In the genomic region with DNA sequence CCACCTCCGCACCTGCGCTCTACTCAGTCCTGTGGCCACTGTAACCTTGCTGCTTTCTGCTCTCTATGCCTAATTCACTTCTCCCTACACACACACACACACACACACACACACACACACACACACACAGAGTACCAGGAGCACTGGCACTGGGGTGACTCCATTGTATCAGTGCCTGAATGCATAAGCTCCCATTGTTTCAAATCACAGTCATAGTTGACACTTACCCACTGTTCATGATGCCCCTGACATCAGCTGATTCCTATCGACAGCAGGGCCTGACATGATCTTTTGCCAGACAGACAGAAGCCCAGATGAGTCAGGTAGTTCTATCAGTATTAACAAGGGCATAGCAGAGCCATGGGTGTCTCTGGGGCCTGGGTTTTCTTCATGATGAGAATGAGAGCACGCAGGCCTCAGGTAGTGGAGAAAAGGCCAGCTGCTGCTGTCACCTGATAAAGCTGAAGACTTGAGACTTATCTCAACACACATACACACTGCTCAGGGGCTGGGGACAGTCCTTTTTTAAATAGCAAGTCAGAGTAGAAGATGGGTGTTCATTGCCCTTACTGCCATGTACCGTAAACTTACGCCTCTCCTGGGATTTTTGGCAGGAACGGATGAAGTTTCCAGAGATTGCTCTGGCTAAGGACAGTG, we compare ENCODE assay signal across 13 mouse cellular contexts. TPM values are rescaled to one million over a fixed set of nuclear protein-coding genes. Genes with fewer than 3 reads are reported as not detected.
DNase-seq lines count a peak whose midpoint lies in the region; ATAC-seq lines count a peak whose summit lies in the region.
"Had no signal": no experiment of that assay in that cellular context is flagged by ENCODE, and none has a peak within 500 bp of the region (broad histone marks: within the 10 kb centered on the region; RNA-seq: fewer than 3 reads in every experiment).

No protein-coding gene starts in this region.

- no peaks in the 10 kb centered on the region for H3K9me3 ChIP-seq in hindbrain, embryonic 12.5 days (replicated peaks)
- no peaks in the 10 kb centered on the region for H3K9me3 ChIP-seq in hindbrain, embryonic 16.5 days (ENCODE audit: control insufficient read depth, low read length)
- H3K9me3 ChIP-seq in neural tube, embryonic 13.5 days, result no peaks in the 10 kb centered on the region

- no peak overlapping the region for H3K4me2 ChIP-seq in hindbrain, embryonic 12.5 days (replicated peaks)
- no peak overlapping the region for H3K4me2 ChIP-seq in hindbrain, embryonic 16.5 days (ENCODE audit: low read length)
- H3K4me2 ChIP-seq in neural tube, embryonic 13.5 days, result no peak overlapping the region
- H3K4me2 ChIP-seq: lung, embryonic 14.5 days had no signal

- no peak overlapping the region for H3K27ac ChIP-seq in hindbrain, embryonic 12.5 days
- H3K27ac ChIP-seq in hindbrain, embryonic 16.5 days (ENCODE audit: low read depth, low read length), result no peak overlapping the region
- no peak overlapping the region for H3K27ac ChIP-seq in neural tube, embryonic 13.5 days (replicated peaks)

- no peak for ATAC-seq in hindbrain, embryonic 12.5 days (ENCODE audit: low FRiP score)
- ATAC-seq in hindbrain, embryonic 16.5 days, result no peak
- no peak for ATAC-seq in neural tube, embryonic 13.5 days (ENCODE audit: low read depth)
- ATAC-seq: CD4-positive, CD25-positive, alpha-beta regulatory T cell, adult 4 months had no signal

- no peaks in the 10 kb centered on the region for H3K4me1 ChIP-seq in hindbrain, embryonic 12.5 days
- no peaks in the 10 kb centered on the region for H3K4me1 ChIP-seq in hindbrain, embryonic 16.5 days (ENCODE audit: control insufficient read depth, insufficient read depth, low read depth, low read length)
- peaks cover 6% of the 10 kb centered on the region for H3K4me1 ChIP-seq in neural tube, embryonic 13.5 days (replicated peaks)

- no peak for DNase-seq in neural tube, embryonic 10.5 days (ENCODE audit: extremely low spot score, low spot score)
- DNase-seq in liver, result peak; percentile 84
- no peak for DNase-seq in urinary bladder, postnatal 36 days (ENCODE audit: low spot score in 2 of 2)
- DNase-seq in testis, postnatal 10 days (ENCODE audit: low spot score), result no peak
- DNase-seq: gastrocnemius, postnatal 10 days; heart, postnatal 10 days; kidney, adult 2 months; lung, embryonic 14.5 days had no signal

- no peak overlapping the region for H3K4me3 ChIP-seq in hindbrain, embryonic 12.5 days
- no peak overlapping the region for H3K4me3 ChIP-seq in hindbrain, embryonic 16.5 days (ENCODE audit: low read length)
- no peak overlapping the region for H3K4me3 ChIP-seq in neural tube, embryonic 13.5 days

- H3K9ac ChIP-seq in hindbrain, embryonic 12.5 days, result 0 out of 2 replicates have a peak overlapping the region, but pooled peaks have one; percentile 15
- no peak overlapping the region for H3K9ac ChIP-seq in hindbrain, embryonic 16.5 days (ENCODE audit: low read depth, low read length)
- H3K9ac ChIP-seq in neural tube, embryonic 13.5 days, result peak overlapping the region; percentile 47
- H3K9ac ChIP-seq: lung, embryonic 14.5 days had no signal

- 81% methylated on average over 7 of the region's 7 CpGs for WGBS in hindbrain, embryonic 12.5 days
- 78% methylated on average over 7 of the region's 7 CpGs for WGBS in hindbrain, embryonic 16.5 days
- WGBS in neural tube, embryonic 13.5 days, result 80% methylated on average over 7 of the region's 7 CpGs

- peaks cover 31% of the 10 kb centered on the region for H3K36me3 ChIP-seq in hindbrain, embryonic 12.5 days
- H3K36me3 ChIP-seq in hindbrain, embryonic 16.5 days (ENCODE audit: control insufficient read depth, insufficient read depth, low read length), result peaks cover 8% of the 10 kb centered on the region
- H3K36me3 ChIP-seq in neural tube, embryonic 13.5 days, result peaks cover 40% of the 10 kb centered on the region

- no peaks in the 10 kb centered on the region for H3K27me3 ChIP-seq in hindbrain, embryonic 12.5 days
- no peaks in the 10 kb centered on the region for H3K27me3 ChIP-seq in hindbrain, embryonic 16.5 days (replicated peaks; ENCODE audit: control insufficient read depth, insufficient read depth, low read length)
- no peaks in the 10 kb centered on the region for H3K27me3 ChIP-seq in neural tube, embryonic 13.5 days

RNA-seq across cellular contexts. Expression of gene Snx15, which starts 4.2 kb away (rescaled TPM):
- polyA plus RNA-seq in hindbrain, embryonic 12.5 days (2016; fragmentation: Nextera tagmentation; extraction: Ambion mirVana), result 33.2 and 33.4 TPM in 2 replicates
- polyA plus RNA-seq in hindbrain, embryonic 16.5 days (2015; fragmentation: Nextera tagmentation; extraction: Ambion mirVana), result 64.3 and 66.9 TPM in 2 replicates
- polyA plus RNA-seq in neural tube, embryonic 13.5 days (2015; fragmentation: Nextera tagmentation; extraction: Ambion mirVana), result 51.6 and 56.8 TPM in 2 replicates

RNA-seq across cellular contexts. Expression of gene Batf2, which starts 8.5 kb away (rescaled TPM):
- polyA plus RNA-seq in hindbrain, embryonic 12.5 days (2016; fragmentation: Nextera tagmentation; extraction: Ambion mirVana), result 0.22 TPM in 1 of 2 replicates, not detected in the other
- polyA plus RNA-seq in hindbrain, embryonic 16.5 days (2015; fragmentation: Nextera tagmentation; extraction: Ambion mirVana), result not detected in 2 replicates
- not detected in 2 replicates for polyA plus RNA-seq in neural tube, embryonic 13.5 days (2015; fragmentation: Nextera tagmentation; extraction: Ambion mirVana)
- polyA plus RNA-seq: CD4-positive, CD25-positive, alpha-beta regulatory T cell, adult 4 months; forebrain, embryonic 11.5 days had no signal

RNA-seq across cellular contexts. Expression of gene Arl2, which starts 9.0 kb away (rescaled TPM):
- polyA plus RNA-seq in hindbrain, embryonic 12.5 days (2016; fragmentation: Nextera tagmentation; extraction: Ambion mirVana), result 91.6 and 94.6 TPM in 2 replicates
- 154 and 162 TPM in 2 replicates for polyA plus RNA-seq in hindbrain, embryonic 16.5 days (2015; fragmentation: Nextera tagmentation; extraction: Ambion mirVana)
- 111 and 126 TPM in 2 replicates for polyA plus RNA-seq in neural tube, embryonic 13.5 days (2015; fragmentation: Nextera tagmentation; extraction: Ambion mirVana)

RNA-seq across cellular contexts. Expression of gene Sac3d1, which starts 13.8 kb away (rescaled TPM):
- 47.9 and 48.3 TPM in 2 replicates for polyA plus RNA-seq in hindbrain, embryonic 12.5 days (2016; fragmentation: Nextera tagmentation; extraction: Ambion mirVana)
- polyA plus RNA-seq in hindbrain, embryonic 16.5 days (2015; fragmentation: Nextera tagmentation; extraction: Ambion mirVana), result 48.5 and 53.9 TPM in 2 replicates
- 44.7 and 46.9 TPM in 2 replicates for polyA plus RNA-seq in neural tube, embryonic 13.5 days (2015; fragmentation: Nextera tagmentation; extraction: Ambion mirVana)

RNA-seq across cellular contexts. Expression of gene Naaladl1, which starts 26.7 kb away (rescaled TPM):
- 0.54 and 0.70 TPM in 2 replicates for polyA plus RNA-seq in hindbrain, embryonic 12.5 days (2016; fragmentation: Nextera tagmentation; extraction: Ambion mirVana)
- polyA plus RNA-seq in hindbrain, embryonic 16.5 days (2015; fragmentation: Nextera tagmentation; extraction: Ambion mirVana), result 0.41 and 0.43 TPM in 2 replicates
- polyA plus RNA-seq in neural tube, embryonic 13.5 days (2015; fragmentation: Nextera tagmentation; extraction: Ambion mirVana), result 0.23 and 0.32 TPM in 2 replicates
